8 mouse cellular contexts compared by ENCODE assay signal in genomic region chr8:54529382-54530296, GRCm38 (mm10). TPM values are rescaled to one million over a fixed set of nuclear protein-coding genes. Genes with fewer than 3 reads are reported as not detected.
DNase-seq lines count a peak whose midpoint lies in the region; ATAC-seq and TF ChIP-seq lines count a peak whose summit lies in the region.

Gene Asb5 (plus strand): TSS chr8:54529580.
Gene Spcs3 (minus strand): TSS chr8:54529998.

- no peaks in the 10 kb centered on the region for H3K9me3 ChIP-seq in megakaryocyte, embryonic 14.5 days

- H3K4me1 ChIP-seq in cortical plate, adult 2 months (ENCODE audit: control insufficient read depth, insufficient read depth, low read length): peaks cover 4% of the 10 kb centered on the region; the same call in 1 of the 2 replicates
- H3K4me1 ChIP-seq in megakaryocyte, embryonic 14.5 days: peaks cover 67% of the 10 kb centered on the region

- TF ChIP-seq POLR2A in cortical plate, adult 2 months (IDR thresholded peaks at IDR 0.05; ENCODE audit: extremely low read depth, insufficient read depth, low read length): no peak; the same call in 1 of the 2 replicates

- DNase-seq in gastrocnemius, adult 8-10 months (ENCODE audit: low spot score in 2 of 2): peak; percentile 92 to 95
- DNase-seq in hindlimb bud, embryonic 11.5 days (ENCODE audit: extremely low spot score, low read depth, low spot score): peak; percentile 83
- DNase-seq in left cerebral cortex, adult 8-10 months (ENCODE audit: low spot score in 2 of 2): peak; percentile 81 to 94
- DNase-seq in right cerebral cortex, postnatal 10 days (ENCODE audit: low spot score in 2 of 2): peak; percentile 97 to 98
- DNase-seq in urinary bladder, postnatal 25 days (ENCODE audit: low spot score): peak; percentile 96

- H3K36me3 ChIP-seq in megakaryocyte, embryonic 14.5 days (replicated peaks; ENCODE audit: low read length): peaks cover 42% of the 10 kb centered on the region

- peak within 1 kb of the TSS; percentile 92 for H3K4me3 ChIP-seq in cortical plate, adult 2 months (ENCODE audit: insufficient read depth, low read length)
- H3K4me3 ChIP-seq in megakaryocyte, embryonic 14.5 days (replicated peaks): peak within 1 kb of the TSS; percentile 99

- peak; percentile 84 for ATAC-seq in activated CD4-positive, CD25-positive, alpha-beta regulatory T cell, adult 4 months

- H3K27ac ChIP-seq in cortical plate, adult 2 months (ENCODE audit: insufficient read depth, low read length): peak within 1 kb of the TSS; percentile 78

- no peaks in the 10 kb centered on the region for H3K27me3 ChIP-seq in megakaryocyte, embryonic 14.5 days (replicated peaks)

- TF ChIP-seq CTCF in cortical plate, adult 2 months (IDR thresholded peaks at IDR 0.05; ENCODE audit: extremely low read depth, insufficient read depth, low read length): no peak

RNA-seq across cellular contexts. Expression of gene Asb5, which starts in this region (rescaled TPM):
- not detected for polyA plus RNA-seq in activated CD4-positive, CD25-positive, alpha-beta regulatory T cell, adult 4 months (2017; shearing (Covaris generic))
- polyA plus RNA-seq in cortical plate, adult 2 months (2012; rRNA removed): 2.3 and 2.5 TPM in 2 replicates
- total RNA-seq in gastrocnemius, adult 8-10 months (2022): 100 to 1,000 TPM; 183 to 235 (median 201) TPM
- total RNA-seq in left cerebral cortex, adult 8-10 months (2022): 1 to 10 TPM in 3 of 4 experiments, under 1 TPM in 1; 0.39 to 2.1 (median 1.7) TPM
- polyA plus RNA-seq in megakaryocyte, embryonic 14.5 days (2012; ENCODE audit: insufficient read depth, low replicate concordance): 0.37 TPM in 1 of 2 replicates, not detected in the other

RNA-seq across cellular contexts. Expression of gene Spcs3, which starts in this region (rescaled TPM):
- 100 to 1,000 TPM; 129 to 147 TPM for polyA plus RNA-seq in activated CD4-positive, CD25-positive, alpha-beta regulatory T cell, adult 4 months (2017; shearing (Covaris generic))
- 51.1 and 51.2 TPM in 2 replicates for polyA plus RNA-seq in cortical plate, adult 2 months (2012; rRNA removed)
- 10 to 100 TPM; 25.4 to 29.8 (median 27.3) TPM for total RNA-seq in gastrocnemius, adult 8-10 months (2022)
- 10 to 100 TPM; 57.0 to 67.0 (median 61.7) TPM for total RNA-seq in left cerebral cortex, adult 8-10 months (2022)
- polyA plus RNA-seq in megakaryocyte, embryonic 14.5 days (2012; ENCODE audit: insufficient read depth, low replicate concordance): 23.3 and 30.1 TPM in 2 replicates

Comparison
In these comparisons a context has a peak if more than half of its experiments do, and no peak if none do; other contexts are left out.
1. Peak in every context shown above with its lines: DNase-seq, ATAC-seq, H3K4me3 ChIP-seq and H3K27ac ChIP-seq.
2. RNA of gene Asb5 (total RNA-seq): 183 to 235 TPM in gastrocnemius, adult 8-10 months; 0.39 to 2.1 TPM in left cerebral cortex, adult 8-10 months; every median in the first group is over 10 times any median in the second.